Mouse (Mus musculus) olfactory bulb, adult 2 months (tissue): Measurements from ENCODE around the gene Spata22.

Experiments used
- CTCF ChIP-seq: fragments of 200-500 bp; IDR thresholded peaks from 2 replicates; pipeline ENCODE4 v1.5.1; 2012; ENCODE audit warnings: low read depth, mild to moderate bottlenecking, low read length, moderate library complexity; ENCODE audit not compliant: insufficient read depth
- POLR2A ChIP-seq: fragments of 200-500 bp; IDR thresholded peaks from 2 replicates; pipeline ENCODE4 v1.6.1; 2012; ENCODE audit warnings: mild to moderate bottlenecking, low read depth, low read length, moderate library complexity; ENCODE audit not compliant: insufficient read depth

- TF ChIP-seq CTCF (no peak), POLR2A (no peak)
Observed at GRCm38 (mm10) chr11:73327361-73327760, 2.2 kb upstream of the Spata22 start.
